Mouse (Mus musculus): ENCODE measurements at regions not wholly inside any gene's neighbourhood (a gene's known extent, or its start where the extent isn't known, plus 50 kb on each side); places are given as distances from the start of the nearest gene placed in this dataset.

GRCm38 (mm10) chr16:86188966-86189365 lies 287.3 kb upstream of the Adamts5 start:
- no peak for TF ChIP-seq POLR2A (IDR thresholded peaks at IDR 0.05; ENCODE audit: low read depth, low read length)
- no peak for TF ChIP-seq CTCF (IDR thresholded peaks at IDR 0.05; ENCODE audit: extremely low read depth, insufficient read length, insufficient replicate concordance, low read depth, low read length)
